Mouse (Mus musculus) stomach, postnatal 0 days (tissue): Measurements from ENCODE around the gene Defb21. TPM values are rescaled to one million over a fixed set of nuclear protein-coding genes. Genes with fewer than 3 reads are reported as not detected.
A peak's percentile ranks its signal among the peaks of the same experiment; 100 is the strongest.

Source experiments
- ATAC-seq: fragments of 200-750 bp; cut with Nextera tagmentation; 2 replicates; pipeline ENCODE4 v1.8.0; 2017; ENCODE audit not compliant: low FRiP score, low TSS enrichment
- DNase-seq: peaks from one replicate; pipeline ENCODE4 v3.0.0-alpha.2; 2016; ENCODE audit warnings: low spot score
- H3K27ac ChIP-seq: fragments of 300-500 bp; sonication (generic); replicated peaks from 2 replicates; pipeline ENCODE4 v1.5.1; 2014; ENCODE audit warnings: mild to moderate bottlenecking, control low read depth
- H3K27me3 ChIP-seq: fragments of 300-500 bp; sonication (generic); 2 replicates; pipeline ENCODE4 v1.6.1; 2014; ENCODE audit warnings: low read length; ENCODE audit not compliant: control insufficient read depth, insufficient read depth
- H3K36me3 ChIP-seq: fragments of 300-500 bp; sonication (generic); 2 replicates; pipeline ENCODE4 v1.6.1; 2014; ENCODE audit warnings: low read length, mixed read lengths; ENCODE audit not compliant: control insufficient read depth, insufficient read depth
- H3K4me1 ChIP-seq: fragments of 300-500 bp; sonication (generic); replicated peaks from 2 replicates; pipeline ENCODE4 v1.6.1; 2014; ENCODE audit warnings: antibody characterized with exemption; ENCODE audit not compliant: control insufficient read depth, insufficient read depth
- H3K4me2 ChIP-seq: fragments of 300-500 bp; sonication (generic); replicated peaks from 2 replicates; pipeline ENCODE4 v1.6.1; 2014; ENCODE audit warnings: low read depth, mild to moderate bottlenecking, control low read depth, moderate library complexity
- H3K4me3 ChIP-seq: fragments of 300-500 bp; sonication (generic); 2 replicates; pipeline ENCODE4 v1.5.1; 2014; ENCODE audit warnings: low read depth, low read length, control low read depth
- H3K9ac ChIP-seq: fragments of 300-500 bp; sonication (generic); 2 replicates; pipeline ENCODE4 v1.6.1; 2014; ENCODE audit warnings: mild to moderate bottlenecking, low read length, control low read depth, mixed read lengths
- H3K9me3 ChIP-seq: fragments of 300-500 bp; sonication (generic); 2 replicates; pipeline ENCODE4 v1.6.1; 2016; ENCODE audit warnings: low read length; ENCODE audit not compliant: control insufficient read depth
- CTCF ChIP-seq: IDR thresholded peaks from 2 replicates; pipeline ENCODE4 v1.5.1; 2016; ENCODE audit warnings: antibody characterized with exemption, low read depth, mild to moderate bottlenecking, moderate library complexity
- EP300 ChIP-seq: optimal IDR thresholded peaks from 2 replicates; pipeline ENCODE3; 2016; ENCODE audit warnings: antibody characterized with exemption
- WGBS: fragments of 180-500 bp; shearing (Covaris S2); extraction: QIAGEN DNeasy Blood & Tissue Kit; methylation state at CpG from one replicate; pipeline ENCODE4 v1.1.7; 2014; 5-methylcytosine and 5-hydroxymethylcytosine counted together
- polyA plus RNA-seq: library from polyadenylated mRNA; unstranded; fragments of >200 nt; fragmentation: Nextera tagmentation; extraction: Ambion mirVana; gene quantifications from 2 replicates; pipeline ENCODE4 v1.2.1, GENCODE M21; 2015

Gene Defb21
- polyA plus RNA-seq, 1 experiment from 2014 or later: not detected

DNA sequence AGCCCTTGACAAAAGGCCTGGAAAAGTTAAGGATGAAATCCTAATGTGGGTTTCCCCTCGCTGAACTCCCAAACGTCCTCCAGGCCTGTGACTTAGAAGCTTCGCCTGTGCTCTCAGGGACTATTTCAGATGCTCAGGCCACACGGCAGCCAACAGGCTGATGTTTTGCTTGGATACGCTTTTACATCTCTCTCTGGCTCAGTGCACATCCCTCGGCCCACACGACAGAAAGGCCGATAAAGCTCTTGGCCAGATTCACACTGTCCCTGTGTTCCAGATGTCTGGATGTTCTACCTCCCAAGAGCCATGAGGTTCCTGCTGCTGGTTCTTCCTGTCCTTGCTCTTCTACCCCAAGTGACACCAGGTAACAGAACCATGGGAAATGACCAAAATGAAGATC, 940 bp downstream of the Defb21 start:
- no peak overlapping the region for H3K27ac ChIP-seq
- no peak for DNase-seq

DNA sequence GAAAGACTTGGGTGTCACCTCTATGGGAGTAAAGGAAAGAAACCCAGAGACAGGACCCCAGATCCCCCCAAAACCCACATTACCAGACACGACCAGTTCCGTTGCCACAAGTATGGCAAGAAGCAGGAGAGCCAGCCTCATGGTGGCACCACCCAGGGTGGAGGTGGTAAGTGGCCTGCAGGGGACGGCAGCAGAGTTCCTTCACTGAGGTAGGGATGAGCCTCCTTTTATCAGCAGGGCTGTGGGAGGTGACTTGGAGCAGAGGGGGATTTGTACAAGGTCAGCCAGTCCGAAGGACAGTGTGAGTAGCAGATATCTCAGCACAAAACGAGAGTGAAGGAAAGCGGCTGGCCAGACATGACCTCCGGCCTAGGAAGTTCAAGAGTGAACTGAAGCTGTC, 7.6 kb downstream of the Defb21 start, which contains the start of gene Defb19:
Gene Defb19, minus strand, starts transcription at position 206 of the 400 bp plus-strand sequence.
- no peaks in the 10 kb centered on the region for H3K36me3 ChIP-seq
- no peak within 1 kb of the TSS for H3K4me2 ChIP-seq
- no peaks in the 10 kb centered on the region for H3K9me3 ChIP-seq
- ATAC-seq (no peak), DNase-seq (no peak)
- no peaks in the 10 kb centered on the region for H3K27me3 ChIP-seq
- WGBS: 60% methylated on average over 7 of the region's 7 CpGs
- H3K27ac ChIP-seq: no peak within 1 kb of the TSS
- no peak for TF ChIP-seq CTCF
- no peak for TF ChIP-seq EP300
- no peak within 1 kb of the TSS for H3K4me3 ChIP-seq
- H3K4me1 ChIP-seq: no peaks in the 10 kb centered on the region
- H3K9ac ChIP-seq: no peak within 1 kb of the TSS

More for the DNA sequence above, 940 bp downstream of the Defb21 start:
- H3K4me3 ChIP-seq: no peak overlapping the region
- H3K4me1 ChIP-seq: no peaks in the 10 kb centered on the region
- H3K9ac ChIP-seq: no peak overlapping the region
- no peak for TF ChIP-seq CTCF
- no peak for TF ChIP-seq EP300
- no peaks in the 10 kb centered on the region for H3K27me3 ChIP-seq
- H3K4me2 ChIP-seq: no peak overlapping the region
- ATAC-seq: no peak
- no peaks in the 10 kb centered on the region for H3K9me3 ChIP-seq
- WGBS: 83% methylated on average over 8 of the region's 8 CpGs
- H3K36me3 ChIP-seq: no peaks in the 10 kb centered on the region

DNA sequence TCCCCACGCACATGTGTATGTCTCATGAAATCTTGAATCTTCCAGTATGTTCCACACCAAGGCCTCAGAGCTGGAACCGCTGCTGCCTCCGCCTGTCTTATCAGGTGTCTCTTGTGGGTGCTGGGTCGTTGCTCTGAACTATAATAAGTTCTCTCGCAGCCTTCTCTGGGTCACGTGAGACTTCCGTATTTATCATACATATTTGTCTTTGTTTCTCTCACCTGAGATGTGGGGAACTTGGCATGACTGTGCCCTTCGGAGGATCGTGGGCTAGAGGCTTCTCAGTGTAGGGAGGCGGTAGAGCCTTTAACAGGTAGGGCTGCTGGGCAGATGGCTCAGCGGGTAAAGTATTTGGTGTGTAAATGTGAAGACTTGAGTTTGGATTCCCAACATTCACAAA, 8.1 kb downstream of the Defb21 start:
- Histone ChIP-seq H3K4me3 (no peak overlapping the region), H3K9me3 (no peaks in the 10 kb centered on the region), H3K27me3 (no peaks in the 10 kb centered on the region), H3K36me3 (no peaks in the 10 kb centered on the region), H3K4me1 (no peaks in the 10 kb centered on the region), H3K9ac (no peak overlapping the region), H3K4me2 (no peak overlapping the region), H3K27ac (no peak overlapping the region)
- WGBS: 77% methylated on average over 11 of the region's 11 CpGs
- ATAC-seq: no peak
- TF ChIP-seq CTCF: no peak
- TF ChIP-seq EP300: no peak
- DNase-seq: no peak

DNA sequence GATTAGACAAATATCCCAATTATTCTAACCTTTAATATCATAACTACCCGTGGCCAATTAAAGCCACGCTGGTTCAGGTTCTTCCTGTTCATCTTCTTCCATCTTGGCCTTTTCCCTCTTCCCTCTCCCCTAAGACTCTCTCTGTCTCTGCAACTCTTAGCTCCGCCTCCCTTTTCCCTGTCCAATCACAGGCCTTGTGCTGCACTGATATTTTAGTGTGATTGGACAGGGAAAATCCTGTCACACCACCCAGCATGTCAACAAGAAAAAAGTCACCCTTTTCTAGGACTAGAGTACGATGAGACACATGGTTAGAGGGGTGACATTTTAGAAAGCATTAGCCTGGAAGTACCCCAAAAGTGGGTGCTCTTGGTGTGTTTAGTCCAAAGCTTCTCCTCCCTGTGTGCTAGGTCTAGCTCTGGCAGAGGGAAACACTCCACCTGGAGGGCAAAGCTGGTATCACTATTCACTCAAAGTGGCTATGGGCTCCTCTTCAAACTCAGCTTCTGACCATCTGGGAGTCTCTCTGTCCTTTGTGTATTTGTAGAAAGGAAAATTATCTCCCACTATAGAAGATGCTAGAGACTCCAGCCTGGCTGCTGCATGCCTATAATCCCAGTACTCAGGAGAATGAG, 14.5 kb downstream of the Defb21 start:
- no peak overlapping the region for H3K4me2 ChIP-seq

DNA sequence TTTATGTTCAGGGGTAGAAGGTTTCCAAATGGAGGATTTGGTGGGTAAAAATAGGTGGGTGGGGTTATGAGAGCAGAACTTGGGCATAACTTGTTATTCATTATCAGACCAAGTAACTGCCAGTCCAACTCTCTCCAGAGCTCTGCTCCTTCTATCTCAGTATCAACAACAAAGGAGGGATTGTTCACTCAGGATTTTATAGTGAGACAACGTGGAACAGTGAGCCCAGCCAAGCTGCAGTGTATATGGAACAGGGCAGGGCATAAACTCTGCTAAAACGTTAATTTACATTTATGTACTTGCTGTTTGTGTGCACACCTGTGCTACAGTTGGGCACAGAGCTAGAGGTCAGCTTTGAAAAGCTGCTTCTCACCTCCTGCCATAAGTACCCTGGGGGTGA, 15.9 kb downstream of the Defb21 start:
- Histone ChIP-seq H3K36me3 (no peaks in the 10 kb centered on the region), H3K4me3 (no peak overlapping the region), H3K4me2 (no peak overlapping the region), H3K27ac (no peak overlapping the region), H3K9me3 (no peaks in the 10 kb centered on the region), H3K4me1 (no peaks in the 10 kb centered on the region), H3K27me3 (no peaks in the 10 kb centered on the region), H3K9ac (no peak overlapping the region)
- no peak for TF ChIP-seq EP300
- TF ChIP-seq CTCF: no peak
- no peak for DNase-seq
- WGBS: 16% methylated on average over 2 of the region's 2 CpGs
- ATAC-seq: no peak

More for the DNA sequence above, 14.5 kb downstream of the Defb21 start:
- Histone ChIP-seq H3K4me1 (no peaks in the 10 kb centered on the region), H3K27ac (no peak overlapping the region), H3K36me3 (no peaks in the 10 kb centered on the region), H3K9me3 (no peaks in the 10 kb centered on the region), H3K9ac (no peak overlapping the region), H3K27me3 (no peaks in the 10 kb centered on the region), H3K4me3 (no peak overlapping the region)
- no peak for DNase-seq
- no peak for TF ChIP-seq EP300
- peak; percentile 61 for TF ChIP-seq CTCF
- 81% methylated on average over 4 of the region's 4 CpGs for WGBS
- ATAC-seq: 0 out of 2 replicates have a peak, but pooled peaks have one; percentile 32

DNA sequence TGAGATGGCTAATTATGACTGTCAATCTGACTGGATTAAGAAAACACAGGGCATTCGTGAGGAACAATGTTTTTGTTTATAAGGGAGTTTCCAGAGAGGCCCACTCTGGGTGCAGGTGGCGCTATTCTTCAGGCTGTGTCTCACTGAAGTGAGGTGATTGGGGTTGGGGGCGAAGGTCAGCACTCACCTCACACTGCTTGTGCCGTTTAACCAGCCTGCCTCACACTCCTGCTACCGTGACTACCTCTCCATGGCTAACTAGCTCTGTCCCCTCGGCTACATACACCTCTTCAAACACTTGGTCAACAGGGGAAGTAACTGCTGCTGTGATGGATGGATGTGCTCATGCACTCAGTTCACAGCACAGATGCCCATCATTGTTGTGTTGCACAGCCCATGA, 16.5 kb downstream of the Defb21 start:
- DNase-seq (no peak), ATAC-seq (no peak)
- H3K9me3 ChIP-seq: no peaks in the 10 kb centered on the region
- no peaks in the 10 kb centered on the region for H3K4me1 ChIP-seq
- H3K27ac ChIP-seq: no peak overlapping the region
- TF ChIP-seq CTCF: no peak
- TF ChIP-seq EP300: no peak
- H3K4me3 ChIP-seq: no peak overlapping the region
- H3K9ac ChIP-seq: no peak overlapping the region
- H3K36me3 ChIP-seq: no peaks in the 10 kb centered on the region
- no peak overlapping the region for H3K4me2 ChIP-seq
- H3K27me3 ChIP-seq: no peaks in the 10 kb centered on the region
- WGBS: 32% methylated on average over 6 of the region's 6 CpGs
